Mouse (Mus musculus) limb, embryonic 13.5 days (tissue): ENCODE measurements around the gene Stac2. TPM values are rescaled to one million over a fixed set of nuclear protein-coding genes. Genes with fewer than 3 reads are reported as not detected.

Experiments
- ATAC-seq: fragments of 200-750 bp; cut with Nextera tagmentation; 2 replicates; pipeline ENCODE4 v1.8.0; 2017; ENCODE audit warnings: low read depth, moderate number of reproducible peaks, moderate TSS enrichment; ENCODE audit not compliant: low FRiP score
- H3K27ac ChIP-seq: fragments of 300-500 bp; sonication (generic); 2 replicates; pipeline ENCODE4 v1.5.1; 2015; ENCODE audit warnings: inconsistent platforms, mild to moderate bottlenecking, moderate library complexity
- H3K27me3 ChIP-seq: fragments of 300-500 bp; sonication (generic); 2 replicates; pipeline ENCODE4 v1.6.1; 2015; ENCODE audit warnings: mild to moderate bottlenecking, inconsistent platforms
- H3K36me3 ChIP-seq: fragments of 300-500 bp; sonication (generic); 2 replicates; pipeline ENCODE4 v1.6.1; 2015; ENCODE audit warnings: inconsistent platforms, mild to moderate bottlenecking, moderate library complexity
- H3K4me1 ChIP-seq: fragments of 300-500 bp; sonication (generic); 2 replicates; pipeline ENCODE4 v1.6.1; 2015; ENCODE audit warnings: inconsistent platforms
- H3K4me2 ChIP-seq: fragments of 300-500 bp; sonication (generic); replicated peaks from 2 replicates; pipeline ENCODE4 v1.6.1; 2015; ENCODE audit warnings: inconsistent platforms, mild to moderate bottlenecking, moderate library complexity
- H3K4me3 ChIP-seq: fragments of 300-500 bp; sonication (generic); 2 replicates; pipeline ENCODE4 v1.5.1; 2015; ENCODE audit warnings: moderate library complexity, mild to moderate bottlenecking, inconsistent platforms
- H3K9ac ChIP-seq: fragments of 300-500 bp; sonication (generic); 2 replicates; pipeline ENCODE4 v1.6.1; 2015; ENCODE audit warnings: mild to moderate bottlenecking, inconsistent platforms
- H3K9me3 ChIP-seq: fragments of 300-500 bp; sonication (generic); 2 replicates; pipeline ENCODE4 v1.6.1; 2016; ENCODE audit warnings: inconsistent platforms
- WGBS: fragments of 180-500 bp; shearing (Covaris S2); methylation state at CpG from one replicate; pipeline ENCODE4 v1.1.7; 2015; 5-methylcytosine and 5-hydroxymethylcytosine counted together
- polyA plus RNA-seq: library from polyadenylated mRNA; unstranded; fragments of >200 nt; fragmentation: Nextera tagmentation; extraction: Ambion mirVana; gene quantifications from 2 replicates; pipeline ENCODE4 v1.2.1, GENCODE M21; 2015

Gene Stac2
- polyA plus RNA-seq, 1 experiment from 2014 or later: 1.1 TPM

DNA sequence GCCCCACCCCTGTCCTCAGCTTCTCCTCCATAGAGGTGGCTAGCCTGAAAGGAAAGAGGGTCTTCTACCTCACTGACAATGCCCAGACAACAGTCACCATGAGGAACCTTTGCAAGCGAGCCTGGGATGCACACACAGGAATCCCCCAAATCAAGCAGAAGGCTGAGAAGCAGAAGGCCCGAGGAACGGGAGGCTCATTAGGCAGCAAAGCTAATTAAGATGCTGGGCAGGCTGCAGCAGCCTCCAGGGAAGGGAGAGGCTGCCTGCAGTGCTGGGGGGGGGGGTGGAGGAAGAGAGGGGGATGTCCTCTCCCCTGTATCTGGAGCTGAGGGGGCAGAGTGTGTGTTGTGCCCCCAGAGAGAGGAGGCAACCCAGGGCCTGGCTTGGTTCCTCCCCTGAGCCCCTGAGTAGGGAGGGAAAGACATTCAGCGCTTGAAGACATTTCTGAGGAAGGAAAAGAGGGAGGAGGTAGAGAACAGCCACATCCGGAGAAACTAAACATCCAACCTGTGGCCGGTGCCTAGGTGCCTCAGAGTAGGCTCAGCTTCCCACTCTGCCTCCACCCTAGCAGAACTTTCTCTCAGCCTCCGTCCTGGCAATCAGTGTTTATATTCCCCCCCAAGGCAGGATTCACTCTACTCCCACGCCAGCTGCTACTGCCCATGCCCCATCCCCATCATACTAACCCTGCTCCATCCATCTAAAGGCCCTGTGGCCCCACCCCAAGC lies 33.2 kb downstream of the Stac2 start:
- H3K9ac ChIP-seq: peak overlapping the region; percentile 50; the same call in 1 of the 2 replicates
- 29% methylated on average over 8 of the region's 8 CpGs for WGBS
- H3K27me3 ChIP-seq: no peaks in the 10 kb centered on the region

DNA sequence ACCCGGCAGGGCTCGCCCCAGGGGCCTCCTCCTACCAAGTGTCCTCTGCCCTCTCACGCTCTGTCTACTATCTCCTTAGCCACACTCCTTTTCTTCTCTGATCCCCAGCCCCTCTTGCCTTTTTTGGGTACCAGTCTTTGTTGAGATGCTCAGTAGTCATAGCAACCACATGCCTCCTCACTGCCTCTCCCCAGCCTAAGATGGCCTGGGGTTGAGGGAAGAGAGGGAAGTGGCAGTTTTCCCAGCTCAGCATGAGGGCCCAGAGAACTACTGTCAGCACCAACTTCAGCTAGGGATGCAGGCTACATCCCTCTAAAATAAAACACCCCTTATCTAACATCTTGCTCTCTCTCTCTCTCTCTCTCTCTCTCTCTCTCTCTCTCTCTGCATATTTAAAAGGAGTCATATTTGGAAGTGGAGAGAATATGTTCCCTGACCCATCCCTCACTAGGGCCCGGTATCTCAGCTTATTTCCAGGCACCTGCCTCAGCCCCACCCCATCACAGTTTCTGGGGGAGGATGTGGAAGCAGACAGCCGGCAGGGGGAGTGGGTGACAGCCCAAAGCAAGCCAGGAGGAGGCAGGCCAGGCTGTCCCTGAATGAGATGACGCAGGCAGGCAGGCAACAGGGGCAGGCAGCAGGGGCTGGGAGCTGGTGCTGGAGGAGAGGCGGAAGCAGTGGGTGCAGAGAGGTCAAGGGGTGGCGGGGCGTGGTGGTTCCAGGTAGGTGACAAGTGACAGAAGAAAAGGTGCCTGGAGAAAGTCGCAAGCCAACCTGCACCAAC lies 34.2 kb downstream of the Stac2 start:
- no peak overlapping the region; the same call in 1 of the 2 replicates for H3K4me2 ChIP-seq
- 47% methylated on average over 8 of the region's 10 CpGs for WGBS

More for the DNA sequence above, 33.2 kb downstream of the Stac2 start:
- H3K27ac ChIP-seq: no peak overlapping the region
- no peaks in the 10 kb centered on the region for H3K9me3 ChIP-seq
- H3K36me3 ChIP-seq: peaks cover 40% of the 10 kb centered on the region
- H3K4me3 ChIP-seq: peak overlapping the region; percentile 83; the same call in 1 of the 2 replicates
- peaks cover 32% of the 10 kb centered on the region for H3K4me1 ChIP-seq
- H3K4me2 ChIP-seq: peak overlapping the region; percentile 81
- ATAC-seq: no peak

DNA sequence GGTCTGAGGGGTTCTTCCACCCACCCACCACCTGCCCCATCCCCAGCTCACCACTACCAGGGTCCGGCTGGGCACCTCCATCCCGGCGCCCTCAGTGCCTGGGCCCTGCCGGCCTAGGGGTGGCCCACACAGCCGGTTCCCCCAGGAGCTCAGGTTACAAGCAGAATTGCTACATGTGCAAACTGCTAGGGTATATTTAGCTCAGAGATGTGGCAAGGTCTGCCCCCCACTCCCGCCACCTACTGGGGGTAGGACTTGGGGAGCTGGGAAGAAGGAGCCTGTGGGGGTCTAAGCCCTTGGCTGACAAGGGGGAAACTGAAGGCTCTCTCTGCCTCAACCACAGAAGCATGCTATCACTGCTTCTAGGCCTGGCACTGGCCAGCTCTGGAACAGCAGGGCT lies 35.0 kb downstream of the Stac2 start:
- no peak for ATAC-seq
- no peaks in the 10 kb centered on the region for H3K27me3 ChIP-seq
- H3K36me3 ChIP-seq: peaks cover 53% of the 10 kb centered on the region
- WGBS: 62% methylated on average over 6 of the region's 6 CpGs
- H3K4me1 ChIP-seq: peaks cover 29% of the 10 kb centered on the region
- H3K27ac ChIP-seq: no peak overlapping the region
- no peaks in the 10 kb centered on the region for H3K9me3 ChIP-seq
- H3K4me3 ChIP-seq: no peak overlapping the region
- no peak overlapping the region for H3K9ac ChIP-seq
- H3K4me2 ChIP-seq: no peak overlapping the region

More for the DNA sequence above, 34.2 kb downstream of the Stac2 start:
- Histone ChIP-seq H3K9me3 (no peaks in the 10 kb centered on the region), H3K4me3 (no peak overlapping the region), H3K4me1 (peaks cover 32% of the 10 kb centered on the region), H3K36me3 (peaks cover 49% of the 10 kb centered on the region), H3K27ac (no peak overlapping the region), H3K9ac (no peak overlapping the region; the same call in 1 of the 2 replicates), H3K27me3 (no peaks in the 10 kb centered on the region)
- no peak for ATAC-seq

DNA sequence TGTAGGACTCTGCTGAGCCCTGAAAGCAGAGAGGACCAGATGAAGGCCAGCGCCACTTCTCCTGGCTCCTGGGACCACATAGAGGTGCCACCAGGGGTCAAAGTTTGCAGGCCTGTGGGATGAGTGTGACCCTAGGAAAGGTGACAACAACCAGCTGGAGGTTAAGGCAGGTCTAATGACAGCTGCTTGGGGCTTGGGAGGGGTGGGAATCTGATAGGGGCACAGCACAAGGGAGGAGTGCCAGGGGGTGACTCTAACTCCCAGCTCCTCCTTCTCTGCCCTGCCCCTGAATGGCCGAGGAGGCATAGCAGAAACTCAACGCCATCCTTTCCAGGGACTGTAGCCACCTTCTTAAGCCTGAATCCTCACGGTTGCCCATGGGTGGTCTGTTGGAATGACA lies 36.4 kb downstream of the Stac2 start:
- 72% methylated on average over 4 of the region's 4 CpGs for WGBS
- H3K27me3 ChIP-seq: no peaks in the 10 kb centered on the region
- H3K9ac ChIP-seq: no peak overlapping the region
- ATAC-seq: no peak
- no peak overlapping the region for H3K4me2 ChIP-seq
- peaks cover 63% of the 10 kb centered on the region for H3K36me3 ChIP-seq
- no peaks in the 10 kb centered on the region for H3K9me3 ChIP-seq
- H3K4me3 ChIP-seq: no peak overlapping the region
- peaks cover 25% of the 10 kb centered on the region for H3K4me1 ChIP-seq
- H3K27ac ChIP-seq: no peak overlapping the region

DNA sequence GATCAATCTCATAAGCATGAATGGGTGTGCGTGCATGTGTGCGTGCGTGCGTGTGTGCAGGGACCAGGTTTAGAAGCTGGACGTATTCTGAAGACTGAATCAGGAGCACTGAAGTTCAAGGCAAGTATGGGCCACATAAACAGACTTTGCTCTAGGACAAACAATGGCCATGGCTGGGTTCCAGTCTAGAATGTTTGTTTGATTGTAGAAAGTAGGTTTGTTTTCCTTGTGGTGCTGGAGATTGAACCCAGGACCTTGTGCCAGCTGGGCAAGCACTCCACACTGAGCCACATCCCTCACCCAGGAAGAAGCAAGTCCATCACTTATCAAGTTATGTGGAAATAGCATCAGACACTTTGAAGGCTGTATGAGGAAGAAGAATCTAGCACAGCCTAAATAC lies 37.1 kb downstream of the Stac2 start:
- peaks cover 70% of the 10 kb centered on the region for H3K36me3 ChIP-seq
- no peak overlapping the region for H3K9ac ChIP-seq
- H3K4me3 ChIP-seq: no peak overlapping the region
- 94% methylated on average over 5 of the region's 5 CpGs for WGBS
- H3K9me3 ChIP-seq: no peaks in the 10 kb centered on the region
- no peak for ATAC-seq
- H3K27me3 ChIP-seq: no peaks in the 10 kb centered on the region
- peaks cover 20% of the 10 kb centered on the region for H3K4me1 ChIP-seq
- H3K27ac ChIP-seq: no peak overlapping the region
- no peak overlapping the region for H3K4me2 ChIP-seq

DNA sequence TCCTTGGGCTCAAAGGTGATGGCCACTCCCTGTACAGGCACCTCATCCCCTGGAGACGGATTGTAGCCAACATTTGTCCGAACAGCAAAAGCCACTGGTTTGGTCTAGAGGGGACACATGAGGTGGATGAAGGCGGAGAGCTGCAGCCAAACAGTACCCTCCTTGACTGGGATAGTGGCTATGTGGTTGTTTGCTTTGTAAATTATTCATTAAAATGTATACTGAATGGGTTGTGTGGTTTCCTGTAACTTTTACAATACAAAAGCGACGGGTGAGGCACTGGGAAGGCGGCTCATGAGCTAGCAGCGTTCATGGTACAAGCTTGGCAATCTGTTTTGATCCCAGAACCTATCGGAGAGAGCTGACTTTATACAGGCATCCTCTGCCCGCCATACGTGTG lies 40.4 kb downstream of the Stac2 start:
- 82% methylated on average over 10 of the region's 10 CpGs for WGBS
- H3K4me1 ChIP-seq: no peaks in the 10 kb centered on the region
- H3K36me3 ChIP-seq: peaks cover 91% of the 10 kb centered on the region
- no peak for ATAC-seq
- H3K4me2 ChIP-seq: no peak overlapping the region
- H3K9me3 ChIP-seq: no peaks in the 10 kb centered on the region
- H3K4me3 ChIP-seq: no peak overlapping the region
- H3K9ac ChIP-seq: no peak overlapping the region
- no peak overlapping the region for H3K27ac ChIP-seq
- no peaks in the 10 kb centered on the region for H3K27me3 ChIP-seq

DNA sequence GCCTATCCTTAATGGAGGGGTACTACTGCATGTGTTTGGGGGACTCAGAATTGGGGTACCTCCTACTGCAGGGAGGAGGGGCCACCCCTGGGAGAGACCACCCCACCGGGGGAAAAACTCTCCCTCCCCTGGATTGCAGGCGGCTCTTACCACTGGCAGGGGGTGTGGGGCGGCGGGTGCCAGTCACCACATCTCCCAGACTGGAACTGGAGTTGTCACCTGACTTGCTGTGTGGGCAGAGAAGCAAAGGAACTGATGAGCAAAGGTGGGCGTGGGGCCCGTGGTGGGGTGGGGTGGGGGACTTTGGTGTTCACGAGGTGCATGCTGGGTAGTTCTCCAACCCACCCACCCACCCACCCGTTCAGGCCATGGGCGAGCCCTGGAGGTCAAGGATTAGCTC lies 41.5 kb downstream of the Stac2 start:
- Histone ChIP-seq H3K27me3 (no peaks in the 10 kb centered on the region), H3K4me1 (no peaks in the 10 kb centered on the region), H3K36me3 (peaks cover 91% of the 10 kb centered on the region), H3K9ac (no peak overlapping the region), H3K9me3 (no peaks in the 10 kb centered on the region), H3K27ac (no peak overlapping the region), H3K4me2 (no peak overlapping the region), H3K4me3 (no peak overlapping the region)
- no peak for ATAC-seq
- WGBS: 61% methylated on average over 9 of the region's 9 CpGs

DNA sequence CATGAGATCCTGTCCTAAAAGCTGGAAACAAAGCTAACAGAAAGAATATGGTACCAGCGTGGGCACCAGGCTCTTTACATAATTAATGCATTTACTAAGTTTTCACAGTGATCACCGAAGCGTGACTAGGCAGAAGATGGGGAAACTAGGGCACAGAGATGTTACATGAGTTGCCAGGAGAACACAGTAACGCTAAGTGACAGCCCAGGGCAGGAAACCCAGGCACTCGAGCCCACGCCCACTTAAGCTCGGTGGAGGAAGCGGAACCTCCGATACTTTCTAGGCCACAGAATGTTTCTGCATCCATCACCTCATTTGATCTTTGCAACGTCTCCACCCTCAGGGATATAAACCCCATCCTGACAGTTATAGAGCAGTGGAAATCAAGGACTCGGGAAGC lies 45.2 kb downstream of the Stac2 start:
- Histone ChIP-seq H3K4me3 (no peak overlapping the region), H3K27ac (no peak overlapping the region), H3K27me3 (peaks cover under 1% of the 10 kb centered on the region; the same call in 1 of the 2 replicates), H3K4me1 (peaks cover 13% of the 10 kb centered on the region), H3K36me3 (peaks cover 87% of the 10 kb centered on the region), H3K4me2 (no peak overlapping the region), H3K9me3 (no peaks in the 10 kb centered on the region), H3K9ac (no peak overlapping the region)
- 82% methylated on average over 11 of the region's 11 CpGs for WGBS
- no peak for ATAC-seq

DNA sequence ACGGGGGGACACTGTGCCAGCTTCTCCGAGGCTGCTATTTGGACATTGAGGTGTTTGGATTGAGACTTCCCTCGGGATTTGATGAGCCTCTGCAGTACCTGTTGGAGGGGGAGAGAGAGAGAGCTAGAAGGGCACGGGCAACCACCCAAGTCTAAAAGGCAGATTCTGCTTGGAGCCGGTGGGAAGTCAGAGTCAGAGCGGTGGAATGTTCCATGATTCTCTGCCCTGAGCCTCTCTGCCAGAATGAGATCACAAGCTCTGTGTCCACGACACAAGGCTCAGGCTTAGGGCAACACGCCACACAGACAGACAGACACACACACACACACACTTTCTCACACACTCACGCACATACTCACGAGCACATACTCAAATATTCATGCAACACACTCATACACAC lies 47.6 kb downstream of the Stac2 start:
- H3K4me2 ChIP-seq: no peak overlapping the region
- ATAC-seq: no peak
- peaks cover 22% of the 10 kb centered on the region for H3K27me3 ChIP-seq
- H3K36me3 ChIP-seq: peaks cover 70% of the 10 kb centered on the region
- no peak overlapping the region for H3K4me3 ChIP-seq
- WGBS: 79% methylated on average over 10 of the region's 10 CpGs
- H3K27ac ChIP-seq: no peak overlapping the region; the same call in 1 of the 2 replicates
- no peak overlapping the region for H3K9ac ChIP-seq
- peaks cover 27% of the 10 kb centered on the region for H3K4me1 ChIP-seq
- no peaks in the 10 kb centered on the region for H3K9me3 ChIP-seq

DNA sequence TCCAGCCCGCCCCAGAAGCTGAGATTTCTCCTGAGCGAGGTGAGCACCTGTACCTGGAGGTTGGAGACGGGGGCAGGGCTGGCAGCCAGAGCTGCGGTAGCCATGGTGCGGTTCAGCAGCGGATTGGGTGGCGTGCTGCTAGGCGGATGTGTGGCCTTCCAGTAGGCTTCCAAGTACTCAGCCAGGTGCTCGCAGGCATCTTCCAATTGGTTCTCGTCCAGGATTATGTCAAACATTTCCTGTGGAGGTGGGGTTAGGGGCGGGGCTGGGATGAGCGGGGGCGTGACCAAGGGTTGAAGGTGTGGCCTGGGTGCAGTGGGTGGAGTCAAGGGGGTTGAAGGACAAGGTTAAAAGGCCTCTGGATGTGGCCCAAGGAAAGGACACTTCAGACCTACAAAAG lies 48.2 kb downstream of the Stac2 start:
- H3K9me3 ChIP-seq: no peaks in the 10 kb centered on the region
- H3K9ac ChIP-seq: no peak overlapping the region
- H3K4me1 ChIP-seq: peaks cover 30% of the 10 kb centered on the region
- peaks cover 64% of the 10 kb centered on the region for H3K36me3 ChIP-seq
- ATAC-seq: no peak
- WGBS: 49% methylated on average over 13 of the region's 13 CpGs
- H3K27ac ChIP-seq: no peak overlapping the region
- no peak overlapping the region for H3K4me3 ChIP-seq
- H3K4me2 ChIP-seq: no peak overlapping the region
- H3K27me3 ChIP-seq: peaks cover 27% of the 10 kb centered on the region

DNA sequence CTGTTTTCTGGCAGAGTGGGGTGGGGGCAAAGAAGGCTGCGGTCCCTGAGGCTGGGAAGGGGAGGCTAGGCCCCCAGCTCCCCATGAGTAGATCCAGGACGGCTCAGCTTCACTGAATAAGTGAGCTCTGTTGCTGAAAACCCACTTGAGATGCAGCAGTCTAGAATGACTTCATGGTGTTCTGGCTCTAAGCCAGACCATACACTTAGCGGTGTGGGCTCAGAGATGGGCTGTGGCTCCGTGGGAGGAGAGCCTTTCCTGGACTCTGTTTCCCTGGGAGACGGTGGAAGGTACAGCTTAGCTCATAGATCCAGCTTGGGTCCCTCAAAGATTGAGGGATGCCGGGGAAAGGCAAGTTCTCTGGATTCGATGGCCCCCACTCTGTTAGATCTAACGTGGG lies 49.1 kb downstream of the Stac2 start:
- no peak overlapping the region for H3K4me2 ChIP-seq
- 55% methylated on average over 8 of the region's 8 CpGs for WGBS

DNA sequence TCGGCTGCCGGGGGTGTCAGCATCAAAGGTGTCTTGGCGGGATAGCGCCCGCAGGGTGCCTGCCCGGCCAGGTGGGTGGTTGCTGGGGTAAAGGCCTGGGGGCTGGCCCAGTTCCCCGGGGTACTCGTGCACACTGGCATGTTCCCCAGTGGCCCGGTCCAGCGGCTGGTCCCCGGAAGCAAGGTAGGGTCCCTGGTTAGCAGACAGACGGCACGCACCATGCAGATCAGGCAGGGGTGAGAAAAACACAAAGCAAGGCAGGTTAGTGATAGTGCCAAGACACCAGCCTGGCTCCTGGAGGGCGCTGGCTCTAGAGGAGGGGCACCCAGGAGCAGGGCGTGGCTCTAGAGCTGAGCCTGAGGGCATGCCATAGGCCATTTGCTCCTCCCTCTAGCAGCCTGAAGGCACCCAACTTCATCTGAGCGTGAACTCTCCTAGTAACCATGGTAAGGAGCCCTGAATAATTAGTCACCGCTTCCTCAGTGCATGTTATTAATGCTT lies 50.0 kb downstream of the Stac2 start:
- no peak overlapping the region for H3K27ac ChIP-seq
- ATAC-seq: no peak
- peak overlapping the region; percentile 42 for H3K4me2 ChIP-seq
- H3K4me3 ChIP-seq: no peak overlapping the region
- peaks cover 30% of the 10 kb centered on the region for H3K4me1 ChIP-seq
- 27% methylated on average over 17 of the region's 17 CpGs for WGBS
- peaks cover 46% of the 10 kb centered on the region for H3K36me3 ChIP-seq
- peaks cover 36% of the 10 kb centered on the region for H3K27me3 ChIP-seq
- peak overlapping the region; percentile 25 for H3K9ac ChIP-seq
- no peaks in the 10 kb centered on the region for H3K9me3 ChIP-seq

More for the DNA sequence above, 49.1 kb downstream of the Stac2 start:
- ATAC-seq: no peak
- H3K27ac ChIP-seq: peak overlapping the region; percentile 22; the same call in 1 of the 2 replicates
- no peaks in the 10 kb centered on the region for H3K9me3 ChIP-seq
- H3K4me3 ChIP-seq: no peak overlapping the region
- H3K4me1 ChIP-seq: peaks cover 30% of the 10 kb centered on the region
- H3K27me3 ChIP-seq: peaks cover 33% of the 10 kb centered on the region
- peaks cover 55% of the 10 kb centered on the region for H3K36me3 ChIP-seq
- H3K9ac ChIP-seq: no peak overlapping the region
